Mouse (Mus musculus) thymus, postnatal 36 days (tissue): ENCODE measurements around the gene Cmip.
"Not testable (repeated sequence)": the region's sequence is repeated elsewhere in the genome, so short reads cannot be mapped to it uniquely, and the experiment has no call there.

ENCODE experiments used
- DNase-seq, 2 experiments: peaks; one replicate each; pipeline ENCODE4 v3.0.0; 2022; ENCODE audit warnings: mixed read lengths in 2 of 2

The Cmip gene

GRCm38 (mm10) chr8:117387642-117388041, 130.8 kb downstream of the Cmip start:
- DNase-seq: no peak

- no peak for DNase-seq
Measured at GRCm38 (mm10) chr8:117388370-117388769, 131.5 kb downstream of the Cmip start.

- DNase-seq: no peak
Measured at GRCm38 (mm10) chr8:117393853-117394252, 137.0 kb downstream of the Cmip start.

GRCm38 (mm10) chr8:117395055-117395454, 138.2 kb downstream of the Cmip start:
- DNase-seq: no peak

GRCm38 (mm10) chr8:117396884-117397283, 140.0 kb downstream of the Cmip start:
- DNase-seq: no peak

GRCm38 (mm10) chr8:117397751-117398150, 140.9 kb downstream of the Cmip start:
- no peak for DNase-seq

- no peak for DNase-seq
Measured at GRCm38 (mm10) chr8:117399229-117399628, 142.4 kb downstream of the Cmip start.

- DNase-seq: no peak
Measured at GRCm38 (mm10) chr8:117400820-117401219, 144.0 kb downstream of the Cmip start.

- no peak for DNase-seq
Measured at GRCm38 (mm10) chr8:117401880-117402279, 145.0 kb downstream of the Cmip start.

GRCm38 (mm10) chr8:117402911-117403704, 146.2 kb downstream of the Cmip start:
- DNase-seq: no peak

- no peak for DNase-seq
Measured at GRCm38 (mm10) chr8:117403705-117404476, 147.0 kb downstream of the Cmip start.

- no peak for DNase-seq
Measured at GRCm38 (mm10) chr8:117406081-117406480, 149.2 kb downstream of the Cmip start.

- DNase-seq: no peak
Measured at GRCm38 (mm10) chr8:117408634-117409033, 151.8 kb downstream of the Cmip start.

- no peak for DNase-seq
Measured at GRCm38 (mm10) chr8:117409056-117409455, 152.2 kb downstream of the Cmip start.

GRCm38 (mm10) chr8:117410391-117410790, 153.5 kb downstream of the Cmip start:
- no peak for DNase-seq

- no peak for DNase-seq
Measured at GRCm38 (mm10) chr8:117410901-117411300, 154.0 kb downstream of the Cmip start.

- DNase-seq: no peak
Measured at GRCm38 (mm10) chr8:117412232-117412631, 155.4 kb downstream of the Cmip start.

- no peak for DNase-seq
Measured at GRCm38 (mm10) chr8:117417830-117418229, 161.0 kb downstream of the Cmip start.

GRCm38 (mm10) chr8:117420841-117421534, 164.1 kb downstream of the Cmip start:
- DNase-seq: no peak

- no peak for DNase-seq
Measured at GRCm38 (mm10) chr8:117421838-117422237, 165.0 kb downstream of the Cmip start.

GRCm38 (mm10) chr8:117422343-117422742, 165.5 kb downstream of the Cmip start:
- no peak for DNase-seq

GRCm38 (mm10) chr8:117423029-117423428, 166.2 kb downstream of the Cmip start:
- DNase-seq: no peak

GRCm38 (mm10) chr8:117427816-117428215, 171.0 kb downstream of the Cmip start:
- not testable (repeated sequence) for DNase-seq
